Mouse (Mus musculus): ENCODE measurements around the gene Ccdc3.
"Not testable (repeated sequence)": the region's sequence is repeated elsewhere in the genome, so short reads cannot be mapped to it uniquely, and the experiment has no call there.

Ccdc3 gene

DNA sequence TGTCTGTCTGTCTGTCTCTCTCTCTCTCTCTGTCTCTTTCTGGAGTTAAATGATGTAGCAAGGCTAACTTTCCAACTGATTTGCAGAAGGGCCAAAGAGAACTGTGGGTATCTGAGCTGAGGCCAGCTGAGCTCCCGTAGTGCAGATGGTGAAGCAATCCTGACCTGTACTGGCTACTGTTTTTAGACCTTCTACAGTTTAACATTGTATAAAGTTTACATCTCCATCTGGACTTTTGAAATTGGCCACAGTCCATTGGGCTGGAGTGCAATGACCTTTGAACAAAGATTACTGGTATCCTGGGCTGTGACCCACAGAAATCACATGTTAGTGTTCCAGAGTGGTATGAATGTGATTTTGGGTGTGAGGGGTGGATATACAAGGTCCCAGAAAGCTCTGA, 81.6 kb downstream of the Ccdc3 start:
- DNase-seq, result no peak

DNA sequence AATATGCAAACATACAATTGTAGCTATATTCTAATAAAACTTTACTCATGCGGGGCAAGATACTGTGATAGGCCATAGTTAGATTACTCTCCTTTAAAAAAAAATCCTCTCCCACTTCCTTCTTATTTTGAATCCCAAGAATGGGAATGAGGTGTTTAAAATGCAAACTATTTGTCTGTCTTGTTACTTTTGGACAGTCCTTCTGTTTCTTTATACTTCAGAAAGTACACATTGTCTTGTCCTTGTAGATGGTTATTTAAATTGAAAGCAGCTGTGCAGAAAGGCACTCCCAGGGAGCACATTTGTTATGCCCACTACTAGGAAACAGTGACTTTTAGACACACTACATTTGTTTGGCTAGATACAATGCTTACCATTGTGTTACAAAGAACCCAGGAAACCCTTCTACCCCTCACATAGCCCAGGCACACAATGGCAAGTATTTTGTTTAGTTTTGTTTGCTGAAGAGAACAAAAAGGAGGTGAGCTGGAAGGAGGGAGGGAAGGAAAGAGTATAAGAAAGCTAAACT, 82.3 kb downstream of the Ccdc3 start:
- DNase-seq, result no peak

DNA sequence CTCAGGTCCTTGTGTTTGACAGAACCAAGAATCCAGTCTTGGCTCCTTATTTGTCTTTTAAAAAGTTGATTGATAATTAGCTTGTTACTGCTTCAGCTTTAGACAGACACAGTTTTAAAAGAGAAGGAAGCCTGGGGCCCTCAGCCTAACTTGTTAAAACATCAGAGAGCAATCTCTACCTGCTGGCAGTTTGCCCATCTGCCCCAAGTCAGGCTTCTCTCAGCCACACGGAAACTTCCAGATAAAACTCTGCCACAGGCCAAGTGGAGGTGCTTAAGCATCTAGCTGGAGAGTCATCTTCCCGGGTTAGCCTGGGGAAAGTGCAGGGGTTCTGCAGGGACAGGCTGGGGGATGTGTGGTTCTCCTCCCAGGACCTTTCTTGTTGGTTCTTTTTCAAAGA, 85.0 kb downstream of the Ccdc3 start:
- DNase-seq, result no peak

DNA sequence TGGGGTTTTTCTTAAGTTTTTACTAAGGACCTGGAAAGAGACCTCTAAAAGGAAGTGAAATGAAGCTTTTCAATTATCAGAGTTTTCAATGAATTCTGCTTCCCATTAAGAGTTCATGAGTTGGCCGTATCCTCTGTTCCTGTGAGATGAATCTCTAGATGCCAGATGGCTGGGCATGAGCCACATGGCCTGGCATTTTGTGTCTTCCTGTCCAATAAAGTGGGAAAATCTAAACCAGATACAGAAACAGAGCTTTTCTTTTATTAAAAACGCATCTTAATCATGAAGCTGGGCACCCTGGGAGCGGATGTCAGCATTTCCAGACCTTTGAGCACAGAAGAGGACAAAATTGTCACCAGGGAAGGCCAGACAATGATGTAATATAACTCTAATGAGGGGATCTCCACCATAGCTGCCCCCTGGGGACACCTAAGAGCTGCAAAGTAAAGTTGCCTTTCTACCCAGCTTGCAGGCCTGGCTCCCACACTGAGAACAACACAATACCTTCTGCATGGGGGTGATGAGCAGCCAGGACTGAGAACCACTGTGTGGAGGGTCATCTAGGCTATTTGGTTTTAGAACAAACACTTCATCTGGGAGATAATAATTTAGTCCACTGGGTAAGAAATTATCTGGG, 99.4 kb downstream of the Ccdc3 start:
- DNase-seq, result peak; percentile 68 to 74

DNA sequence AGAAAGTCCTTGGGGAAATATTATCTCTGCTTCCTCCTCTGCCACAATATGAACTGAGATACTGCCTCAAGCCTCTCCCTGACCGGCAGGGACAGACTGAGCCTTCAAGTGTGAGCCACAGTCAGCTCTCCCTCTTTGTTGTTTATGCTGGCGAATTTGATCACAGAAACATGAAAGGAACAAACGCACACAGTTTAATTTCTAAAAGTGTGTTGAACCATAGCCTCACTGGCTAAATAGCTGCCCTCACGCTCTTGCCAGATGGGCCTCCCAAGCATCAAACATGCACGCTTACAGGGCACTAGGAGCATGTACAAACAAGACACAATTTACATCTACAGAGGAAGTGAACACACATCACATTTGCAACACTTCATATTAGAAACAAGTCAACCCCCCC, 100.3 kb downstream of the Ccdc3 start:
- DNase-seq, result no peak

DNA sequence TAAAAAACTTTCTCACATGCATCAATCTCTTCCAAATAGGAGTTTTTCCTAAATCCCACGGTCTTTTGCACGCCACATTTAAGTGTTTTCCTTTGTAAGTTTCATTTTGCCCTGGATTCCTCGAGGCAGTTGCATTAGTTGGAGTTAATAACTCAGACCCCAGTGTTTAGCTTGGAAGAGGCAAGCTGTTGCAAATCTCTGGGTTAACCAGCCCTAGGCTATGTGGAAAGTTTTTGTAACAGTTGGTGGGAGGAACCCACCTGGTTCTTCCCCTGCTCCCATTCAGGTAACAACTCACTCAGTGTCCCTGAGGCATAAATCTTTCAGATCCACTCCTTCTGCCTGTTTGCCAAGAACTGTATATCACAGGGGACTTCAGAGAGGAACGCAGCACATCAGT, 101.9 kb downstream of the Ccdc3 start:
- DNase-seq, result no peak

DNA sequence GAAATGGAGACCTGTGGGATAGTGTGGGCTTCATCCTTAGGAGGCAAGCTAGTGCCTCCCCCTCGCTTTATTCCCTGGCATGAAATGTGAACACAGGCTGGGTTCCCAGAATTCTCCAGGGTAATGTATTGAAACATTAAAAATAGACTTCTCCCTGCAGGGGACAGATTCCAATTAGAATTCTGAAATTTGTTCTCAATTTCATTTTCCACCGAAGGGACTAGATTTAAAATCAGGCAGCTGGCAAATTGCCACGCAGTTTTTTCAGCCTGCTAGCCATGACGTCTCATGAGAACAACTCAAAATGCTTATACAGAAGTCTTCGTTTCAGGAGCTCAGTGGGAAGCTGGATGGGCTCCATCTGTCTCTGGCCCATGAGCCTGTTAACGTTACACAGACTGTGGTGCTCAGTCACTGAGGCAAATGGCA, 103.9 kb downstream of the Ccdc3 start:
- peak; percentile 56 to 58 for DNase-seq

DNA sequence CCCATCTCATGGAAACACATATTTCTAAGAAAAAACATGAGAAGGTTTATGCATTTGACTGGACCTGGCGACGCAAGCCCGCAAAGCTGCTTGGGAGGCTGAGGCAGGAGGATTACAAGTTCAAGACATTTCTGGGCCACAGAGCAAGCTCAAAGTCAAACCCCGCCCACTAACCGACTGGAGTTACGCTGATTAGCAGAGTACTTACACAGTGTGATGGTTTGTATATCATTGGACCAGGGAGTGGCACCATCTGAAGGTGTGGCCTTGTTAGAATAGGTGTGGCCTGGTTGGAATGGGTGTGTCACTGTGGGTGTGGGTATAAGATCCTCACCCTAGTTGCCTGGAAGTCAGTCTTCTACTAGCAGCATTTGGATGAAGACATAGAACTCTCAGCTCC, 111.6 kb downstream of the Ccdc3 start:
- DNase-seq, result not testable (repeated sequence)

DNA sequence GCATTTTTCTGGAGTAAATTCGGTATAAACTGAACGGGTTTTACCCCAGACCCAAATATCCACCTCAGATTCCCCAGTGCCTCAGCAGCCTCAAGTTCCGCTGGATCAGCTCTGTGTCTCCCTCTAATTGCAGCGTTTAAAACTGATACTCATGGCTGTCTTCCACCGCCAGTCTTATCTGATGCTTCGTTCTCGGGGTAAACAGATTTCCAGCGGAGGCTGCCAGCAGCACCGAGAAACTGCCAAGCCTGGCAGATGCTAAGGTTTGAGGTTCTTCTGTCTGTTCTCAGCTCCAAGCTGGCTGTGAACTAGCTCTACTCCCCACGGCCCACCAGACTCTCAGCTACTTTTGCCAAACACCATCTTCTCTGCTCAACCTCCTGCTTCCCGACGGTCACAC, 112.4 kb downstream of the Ccdc3 start:
- DNase-seq, result peak; percentile 30

DNA sequence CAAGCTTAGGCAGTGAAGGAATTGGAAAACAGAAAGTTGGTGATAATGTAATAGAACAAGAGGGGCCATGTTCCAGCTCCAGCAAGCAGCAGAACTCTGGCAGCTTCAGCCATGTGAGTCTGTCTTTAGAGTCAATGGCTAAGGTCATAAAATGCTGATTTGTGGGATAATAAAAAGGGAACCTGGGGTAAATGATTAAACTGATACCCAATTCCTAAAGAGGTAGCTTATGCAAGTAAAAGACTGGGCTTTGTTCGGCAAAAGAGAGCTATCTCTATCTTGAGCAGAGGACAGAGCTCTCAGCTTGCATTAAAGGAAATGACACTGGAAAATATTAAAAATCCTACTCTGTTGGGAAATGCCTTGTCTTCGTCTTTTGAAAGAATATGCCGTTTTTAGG, 120.7 kb downstream of the Ccdc3 start:
- no peak for DNase-seq

DNA sequence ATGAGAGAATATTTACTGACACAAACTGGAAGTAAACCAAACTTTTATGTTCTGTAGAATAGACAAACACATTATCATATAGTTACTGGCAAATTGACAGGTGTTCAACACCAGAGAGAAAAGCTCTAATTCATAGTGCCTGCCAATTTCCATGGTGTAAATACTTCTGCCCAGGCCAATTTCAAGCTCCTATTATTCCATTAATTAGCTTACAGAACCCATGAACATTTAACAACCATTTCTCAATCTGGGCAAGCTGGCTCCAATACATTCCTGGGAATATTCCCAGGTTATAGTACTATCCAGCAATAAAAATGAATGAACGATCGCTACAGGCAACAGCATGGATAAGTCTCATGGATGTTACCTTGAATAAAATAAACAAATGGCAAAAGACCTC, 124.7 kb downstream of the Ccdc3 start:
- no peak for DNase-seq

DNA sequence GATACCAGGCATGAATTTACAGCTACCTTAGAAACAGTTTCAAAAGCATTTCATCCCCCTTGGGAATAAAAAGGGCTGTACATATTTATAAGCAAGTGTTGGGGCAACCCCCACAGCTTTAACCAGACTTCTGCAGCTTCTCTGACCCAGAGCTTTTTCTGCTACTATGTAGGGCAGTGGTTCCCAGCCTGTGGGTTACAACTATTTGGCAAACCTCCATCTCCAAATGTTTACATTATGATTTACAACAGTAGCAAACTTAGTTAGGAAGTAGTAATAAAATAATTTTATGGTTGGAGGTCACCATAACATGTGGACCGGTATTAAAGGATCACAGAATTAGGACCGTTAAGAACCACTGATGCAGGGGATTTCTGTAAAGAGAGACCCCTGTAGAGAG, 130.4 kb downstream of the Ccdc3 start:
- DNase-seq, result no peak

All from cerebellum, postnatal 36 days (tissue).